In genomic region chr9:95193672-95194071, GRCm38 (mm10) we compare ENCODE assay signal across 10 mouse cellular contexts.
A peak's percentile ranks its signal among the peaks of the same experiment; 100 is the strongest.
DNase-seq lines count a peak whose midpoint lies in the region; ATAC-seq and TF ChIP-seq lines count a peak whose summit lies in the region.
"Had no signal": no experiment of that assay in that cellular context is flagged by ENCODE, and none has a peak within 500 bp of the region (broad histone marks: within the 10 kb centered on the region; RNA-seq: fewer than 3 reads in every experiment).

No protein-coding gene starts in this region.

- H3K36me3 ChIP-seq in intestine, embryonic 14.5 days (ENCODE audit: control insufficient read depth, insufficient read depth, low read length) = no peaks in the 10 kb centered on the region
- no peaks in the 10 kb centered on the region for H3K36me3 ChIP-seq in intestine, postnatal 0 days (ENCODE audit: control insufficient read depth, insufficient read depth)
- H3K36me3 ChIP-seq in liver, embryonic 12.5 days = no peaks in the 10 kb centered on the region
- H3K36me3 ChIP-seq: liver, embryonic 15.5 days had no signal

- no peak for TF ChIP-seq CTCF in intestine, postnatal 0 days (IDR thresholded peaks at IDR 0.05; ENCODE audit: low read depth)

- no peak overlapping the region for H3K4me3 ChIP-seq in intestine, embryonic 14.5 days (ENCODE audit: low read depth, low read length)
- H3K4me3 ChIP-seq in intestine, postnatal 0 days (ENCODE audit: low read depth, low read length) = no peak overlapping the region
- H3K4me3 ChIP-seq in liver, embryonic 12.5 days = no peak overlapping the region
- H3K4me3 ChIP-seq: liver, embryonic 15.5 days had no signal

- H3K4me1 ChIP-seq in intestine, embryonic 14.5 days (replicated peaks; ENCODE audit: control insufficient read depth, insufficient read depth, low read length) = peaks cover 30% of the 10 kb centered on the region
- H3K4me1 ChIP-seq in intestine, postnatal 0 days (replicated peaks; ENCODE audit: control insufficient read depth, insufficient read depth, low read length) = 0 out of 2 replicates have a peak, but pooled peaks cover 11% of the 10 kb centered on the region
- H3K4me1 ChIP-seq in liver, embryonic 12.5 days = peaks cover 20% of the 10 kb centered on the region

- 32% methylated on average over 3 of the region's 3 CpGs for WGBS in intestine, embryonic 14.5 days
- 26% methylated on average over 3 of the region's 3 CpGs for WGBS in intestine, postnatal 0 days
- whole genome bisulfite sequencing in liver, embryonic 12.5 days (ENCODE audit: insufficient replicate concordance) = 50% methylated on average over 3 of the region's 3 CpGs

- 0 out of 2 replicates have a peak, but pooled peaks have one; percentile 37 for ATAC-seq in intestine, embryonic 14.5 days (replicated peaks; ENCODE audit: low FRiP score, low TSS enrichment, low read depth)
- no peak for ATAC-seq in intestine, postnatal 0 days
- ATAC-seq in liver, embryonic 12.5 days = peak; percentile 56; the same call in 1 of the 2 replicates
- no peak for ATAC-seq in activated CD4-positive, CD25-positive, alpha-beta regulatory T cell, adult 4 months

- no peak overlapping the region for H3K9ac ChIP-seq in intestine, embryonic 14.5 days (ENCODE audit: low read length)
- H3K9ac ChIP-seq in intestine, postnatal 0 days (ENCODE audit: low read depth, low read length) = no peak overlapping the region
- H3K9ac ChIP-seq in liver, embryonic 12.5 days = no peak overlapping the region
- H3K9ac ChIP-seq: liver, embryonic 15.5 days had no signal

- H3K27ac ChIP-seq in intestine, embryonic 14.5 days (ENCODE audit: low read depth) = peak overlapping the region; percentile 83
- H3K27ac ChIP-seq in intestine, postnatal 0 days (ENCODE audit: low read depth, low read length) = no peak overlapping the region
- H3K27ac ChIP-seq in liver, embryonic 12.5 days = 0 out of 2 replicates have a peak overlapping the region, but pooled peaks have one; percentile 30
- H3K27ac ChIP-seq: liver, embryonic 15.5 days had no signal

- H3K4me2 ChIP-seq in intestine, embryonic 14.5 days (ENCODE audit: low read length) = no peak overlapping the region
- no peak overlapping the region for H3K4me2 ChIP-seq in intestine, postnatal 0 days (replicated peaks; ENCODE audit: low read depth)
- H3K4me2 ChIP-seq in liver, embryonic 12.5 days = peak overlapping the region; percentile 25; the same call in 1 of the 2 replicates
- H3K4me2 ChIP-seq: liver, embryonic 15.5 days had no signal

- no peaks in the 10 kb centered on the region for H3K27me3 ChIP-seq in intestine, embryonic 14.5 days (replicated peaks; ENCODE audit: control insufficient read depth, insufficient read depth, low read length)
- no peaks in the 10 kb centered on the region for H3K27me3 ChIP-seq in intestine, postnatal 0 days (replicated peaks; ENCODE audit: control insufficient read depth, insufficient read depth, low read length)
- no peaks in the 10 kb centered on the region for H3K27me3 ChIP-seq in liver, embryonic 12.5 days (replicated peaks)
- H3K27me3 ChIP-seq: liver, embryonic 15.5 days had no signal

- no peak for DNase-seq in intestine, embryonic 14.5 days (ENCODE audit: low spot score)
- DNase-seq in 3T3-L1 (ENCODE audit: low read depth, low spot score) (peak; percentile 17), 416B (ENCODE audit: low read depth) (peak; percentile 25)
- no peak for DNase-seq in ovary, postnatal 10 days (ENCODE audit: low spot score)
- DNase-seq: cerebellum, adult 11-12 months; thymus, adult 2 months had no signal

- no peaks in the 10 kb centered on the region for H3K9me3 ChIP-seq in intestine, embryonic 14.5 days (ENCODE audit: control insufficient read depth, low read length)
- no peaks in the 10 kb centered on the region for H3K9me3 ChIP-seq in intestine, postnatal 0 days (ENCODE audit: control insufficient read depth)
- no peaks in the 10 kb centered on the region for H3K9me3 ChIP-seq in liver, embryonic 12.5 days (replicated peaks)
- H3K9me3 ChIP-seq: liver, embryonic 15.5 days had no signal

Comparison
In these comparisons a context has a peak if more than half of its experiments do, and no peak if none do; other contexts are left out.
1. ATAC-seq: peak in intestine, embryonic 14.5 days (single experiment) and liver, embryonic 12.5 days (single experiment); none in intestine, postnatal 0 days (single experiment) and activated CD4-positive, CD25-positive, alpha-beta regulatory T cell, adult 4 months (single experiment).
2. DNase-seq: peak in 3T3-L1 (single experiment) and 416B (single experiment); none in intestine, embryonic 14.5 days (single experiment) and ovary, postnatal 10 days (single experiment).